Mouse (Mus musculus) forebrain, embryonic 11.5 days (tissue): ENCODE data around the gene Txndc17. TPM values are rescaled to one million over a fixed set of nuclear protein-coding genes. Genes with fewer than 3 reads are reported as not detected.

ENCODE experiments used
- ATAC-seq: fragments of 200-750 bp; cut with Nextera tagmentation; replicated peaks from 2 replicates; pipeline ENCODE4 v1.8.0; 2017; ENCODE audit warnings: moderate TSS enrichment; ENCODE audit not compliant: low FRiP score
- DNase-seq: peaks from one replicate; pipeline ENCODE4 v3.0.0-alpha.2; 2017; ENCODE audit warnings: low spot score
- H3K27ac ChIP-seq: fragments of 300-500 bp; sonication (generic); 2 replicates; pipeline ENCODE4 v1.5.1; 2014; ENCODE audit warnings: low read depth, low read length
- H3K27me3 ChIP-seq: fragments of 300-500 bp; sonication (generic); 2 replicates; pipeline ENCODE4 v1.6.1; 2014; ENCODE audit warnings: mild to moderate bottlenecking, low read length, mixed read lengths; ENCODE audit not compliant: control insufficient read depth, insufficient read depth
- H3K36me3 ChIP-seq: fragments of 300-500 bp; sonication (generic); 2 replicates; pipeline ENCODE4 v1.6.1; 2014; ENCODE audit warnings: mild to moderate bottlenecking, low read length, moderate library complexity, mixed read lengths; ENCODE audit not compliant: control insufficient read depth, insufficient read depth
- H3K4me1 ChIP-seq: fragments of 300-500 bp; sonication (generic); replicated peaks from 2 replicates; pipeline ENCODE4 v1.6.1; 2014; ENCODE audit warnings: low read length, mixed read lengths; ENCODE audit not compliant: control insufficient read depth, insufficient read depth
- H3K4me2 ChIP-seq: fragments of 300-500 bp; sonication (generic); 2 replicates; pipeline ENCODE4 v1.6.1; 2014; ENCODE audit warnings: low read depth, mild to moderate bottlenecking, low read length, moderate library complexity, mixed read lengths; ENCODE audit not compliant: severe bottlenecking
- H3K4me3 ChIP-seq: fragments of 300-500 bp; sonication (generic); 2 replicates; pipeline ENCODE4 v1.5.1; 2014; ENCODE audit warnings: low read depth, low read length
- H3K9ac ChIP-seq: fragments of 300-500 bp; sonication (generic); 2 replicates; pipeline ENCODE4 v1.6.1; 2014; ENCODE audit warnings: low read length
- H3K9me3 ChIP-seq: fragments of 300-500 bp; sonication (generic); 2 replicates; pipeline ENCODE4 v1.6.1; 2016; ENCODE audit warnings: low read length, mixed read lengths; ENCODE audit not compliant: control insufficient read depth
- WGBS: fragments of 180-500 bp; shearing (Covaris S2); extraction: QIAGEN DNeasy Blood & Tissue Kit; methylation state at CpG from one replicate; pipeline ENCODE4 v1.1.7; 2014; 5-methylcytosine and 5-hydroxymethylcytosine counted together
- polyA plus RNA-seq: library from polyadenylated mRNA; unstranded; fragments of >200 nt; fragmentation: Nextera tagmentation; extraction: Ambion mirVana; gene quantifications from 2 replicates; pipeline ENCODE4 v1.2.1, GENCODE M21; 2014

Gene Txndc17
- polyA plus RNA-seq, 1 experiment from 2014 or later, result 156 TPM

DNA sequence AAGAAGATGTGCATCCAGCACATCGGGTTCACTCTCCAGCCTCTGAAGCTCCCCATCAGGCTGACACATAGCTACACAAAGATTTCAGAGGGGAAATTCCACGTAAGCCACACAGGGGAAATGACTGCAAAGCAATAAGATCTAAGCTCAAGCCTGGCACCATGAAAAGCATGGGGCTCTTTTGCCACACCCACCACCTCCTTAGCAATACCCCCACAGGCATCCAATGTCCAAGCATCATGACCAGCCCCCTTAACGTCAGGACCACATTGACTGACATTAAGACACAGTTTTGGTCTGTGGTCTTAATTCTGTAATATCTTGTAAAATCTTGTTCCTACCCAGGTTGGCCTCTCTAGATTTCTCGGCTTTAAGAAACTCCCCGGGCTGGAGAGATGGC is 26.8 kb upstream of the Txndc17 start:
- Histone ChIP-seq H3K36me3 (peaks cover 3% of the 10 kb centered on the region; the same call in 1 of the 2 replicates), H3K4me3 (no peak overlapping the region), H3K4me2 (no peak overlapping the region), H3K27ac (no peak overlapping the region), H3K27me3 (no peaks in the 10 kb centered on the region; the same call in 1 of the 2 replicates), H3K9me3 (no peaks in the 10 kb centered on the region), H3K9ac (no peak overlapping the region), H3K4me1 (no peaks in the 10 kb centered on the region; the same call in 1 of the 2 replicates)
- WGBS, result 86% methylated on average over 5 of the region's 5 CpGs
- ATAC-seq, result no peak
- no peak for DNase-seq

DNA sequence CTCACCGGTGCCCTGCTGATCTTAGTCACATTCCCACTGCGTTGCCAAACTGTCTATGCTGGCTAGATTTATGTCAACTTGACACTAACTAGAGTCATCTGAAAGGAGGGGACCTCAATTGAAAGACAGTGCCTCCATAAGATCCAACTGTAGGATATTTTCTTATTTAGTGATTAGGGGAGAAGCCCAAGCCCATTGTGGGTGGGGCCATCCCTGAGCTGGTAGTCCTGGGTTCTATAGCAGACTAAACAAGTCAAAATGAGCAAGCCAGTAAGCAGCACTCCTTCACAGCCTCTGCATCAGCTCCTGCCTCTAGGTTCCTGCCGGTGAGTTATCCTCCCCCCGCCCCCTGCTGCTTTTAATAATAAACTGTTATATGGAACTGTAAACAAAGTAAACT is 26.2 kb upstream of the Txndc17 start:
- H3K9me3 ChIP-seq, result no peaks in the 10 kb centered on the region

DNA sequence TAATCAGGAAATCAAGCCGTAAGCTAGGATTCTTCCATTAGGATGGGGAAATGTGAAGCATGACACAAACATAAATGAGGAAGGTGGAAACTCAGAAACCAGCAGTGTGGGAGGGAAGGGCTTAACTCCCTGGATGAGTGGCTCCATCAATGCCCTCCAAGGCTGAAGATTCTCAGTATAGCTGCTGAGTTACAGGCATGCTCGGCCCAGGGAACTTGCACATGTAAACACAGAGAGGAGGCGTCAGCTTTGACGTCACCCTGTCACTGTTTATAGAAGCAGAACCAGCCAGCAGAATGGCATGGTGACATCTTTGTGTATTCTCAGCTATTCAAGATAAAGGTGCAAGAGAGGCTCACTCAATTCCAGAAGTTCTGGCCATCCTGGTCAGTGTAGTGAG is 23.1 kb upstream of the Txndc17 start:
- Histone ChIP-seq H3K4me2 (no peak overlapping the region), H3K36me3 (peaks cover 3% of the 10 kb centered on the region; the same call in 1 of the 2 replicates), H3K27me3 (no peaks in the 10 kb centered on the region), H3K4me1 (no peaks in the 10 kb centered on the region), H3K4me3 (no peak overlapping the region), H3K9ac (no peak overlapping the region), H3K9me3 (no peaks in the 10 kb centered on the region), H3K27ac (no peak overlapping the region)
- ATAC-seq, result no peak
- DNase-seq, result no peak
- WGBS, result 87% methylated on average over 4 of the region's 4 CpGs

More for the DNA sequence above, 26.2 kb upstream of the Txndc17 start:
- ATAC-seq, result no peak
- no peak overlapping the region for H3K4me2 ChIP-seq
- WGBS, result 94% methylated on average over 4 of the region's 4 CpGs
- no peak overlapping the region for H3K4me3 ChIP-seq
- no peaks in the 10 kb centered on the region; the same call in 1 of the 2 replicates for H3K27me3 ChIP-seq
- no peak overlapping the region for H3K9ac ChIP-seq
- DNase-seq, result no peak
- no peak overlapping the region for H3K27ac ChIP-seq
- no peaks in the 10 kb centered on the region; the same call in 1 of the 2 replicates for H3K4me1 ChIP-seq
- peaks cover 3% of the 10 kb centered on the region; the same call in 1 of the 2 replicates for H3K36me3 ChIP-seq

GRCm38 (mm10) chr11:72190857-72191256 is 16.5 kb upstream of the Txndc17 start:
- no peak overlapping the region for H3K4me3 ChIP-seq
- H3K27me3 ChIP-seq, result no peaks in the 10 kb centered on the region
- DNase-seq (no peak), ATAC-seq (no peak)
- 80% methylated on average over 1 of the region's 1 CpGs for WGBS
- no peak overlapping the region for H3K9ac ChIP-seq
- no peaks in the 10 kb centered on the region; the same call in 1 of the 2 replicates for H3K36me3 ChIP-seq
- no peaks in the 10 kb centered on the region for H3K9me3 ChIP-seq
- H3K4me2 ChIP-seq, result no peak overlapping the region
- H3K4me1 ChIP-seq, result no peaks in the 10 kb centered on the region
- H3K27ac ChIP-seq, result no peak overlapping the region

- Histone ChIP-seq H3K4me1 (no peaks in the 10 kb centered on the region), H3K27ac (no peak overlapping the region; the same call in 1 of the 2 replicates), H3K4me2 (no peak overlapping the region), H3K9me3 (no peaks in the 10 kb centered on the region), H3K27me3 (no peaks in the 10 kb centered on the region), H3K9ac (no peak overlapping the region), H3K4me3 (no peak overlapping the region), H3K36me3 (no peaks in the 10 kb centered on the region; the same call in 1 of the 2 replicates)
- no peak for ATAC-seq
- WGBS, result 91% methylated on average over 2 of the region's 2 CpGs
- no peak for DNase-seq
Observed at GRCm38 (mm10) chr11:72194259-72194658, 13.1 kb upstream of the Txndc17 start.

- Histone ChIP-seq H3K4me3 (no peak overlapping the region), H3K4me1 (no peaks in the 10 kb centered on the region), H3K27me3 (no peaks in the 10 kb centered on the region), H3K9ac (no peak overlapping the region), H3K27ac (no peak overlapping the region), H3K9me3 (no peaks in the 10 kb centered on the region), H3K4me2 (no peak overlapping the region), H3K36me3 (no peaks in the 10 kb centered on the region; the same call in 1 of the 2 replicates)
- 90% methylated on average over 8 of the region's 8 CpGs for WGBS
- ATAC-seq, result no peak
- DNase-seq, result no peak
Observed at GRCm38 (mm10) chr11:72196506-72196905, 10.8 kb upstream of the Txndc17 start.

DNA sequence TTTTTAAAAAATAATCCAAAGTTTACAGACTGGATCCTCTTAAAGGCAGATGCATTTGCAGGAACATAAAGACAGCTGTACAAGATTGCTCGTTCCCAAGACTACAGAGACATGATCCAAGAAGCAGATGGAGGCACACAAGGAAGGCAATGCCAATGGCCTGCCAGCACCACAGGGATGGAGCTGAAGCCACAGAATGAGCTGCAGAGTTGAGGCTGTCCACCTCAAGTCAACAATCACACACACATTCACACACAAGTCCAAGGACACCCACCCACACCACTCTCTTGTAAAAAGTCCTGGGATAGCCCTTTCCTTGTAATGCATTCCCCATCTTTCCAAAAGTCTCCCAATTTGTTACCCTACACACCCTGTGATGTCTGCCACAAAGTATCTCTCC is 3.9 kb upstream of the Txndc17 start:
- H3K4me3 ChIP-seq, result no peak overlapping the region
- H3K4me1 ChIP-seq, result peaks cover 9% of the 10 kb centered on the region
- no peak overlapping the region for H3K9ac ChIP-seq
- H3K4me2 ChIP-seq, result no peak overlapping the region
- H3K9me3 ChIP-seq, result no peaks in the 10 kb centered on the region
- 83% methylated on average over 1 of the region's 1 CpGs for WGBS
- no peaks in the 10 kb centered on the region; the same call in 1 of the 2 replicates for H3K36me3 ChIP-seq
- no peak overlapping the region for H3K27ac ChIP-seq
- no peaks in the 10 kb centered on the region for H3K27me3 ChIP-seq
- no peak for ATAC-seq
- DNase-seq, result no peak

- Histone ChIP-seq H3K9me3 (no peaks in the 10 kb centered on the region), H3K4me2 (0 out of 2 replicates have a peak overlapping the region, but pooled peaks have one; percentile 89), H3K27me3 (no peaks in the 10 kb centered on the region), H3K36me3 (no peaks in the 10 kb centered on the region; the same call in 1 of the 2 replicates), H3K4me3 (no peak overlapping the region), H3K4me1 (peaks cover 9% of the 10 kb centered on the region), H3K9ac (no peak overlapping the region; the same call in 1 of the 2 replicates), H3K27ac (no peak overlapping the region)
- DNase-seq, result no peak
- WGBS, result 84% methylated on average over 6 of the region's 6 CpGs
- ATAC-seq, result no peak
Observed at GRCm38 (mm10) chr11:72205256-72205655, 2.1 kb upstream of the Txndc17 start.
